Mouse (Mus musculus) heart, postnatal 0 days (tissue): ENCODE data around the gene Olfr1475.

Experiments used
- CTCF ChIP-seq: IDR thresholded peaks from 2 replicates; pipeline ENCODE4 v1.5.1; 2016; ENCODE audit warnings: antibody characterized with exemption, control low read depth, low read depth
- EP300 ChIP-seq: IDR thresholded peaks from 2 replicates; pipeline ENCODE4 v1.6.1; 2016; ENCODE audit warnings: antibody characterized with exemption, low read depth

- TF ChIP-seq EP300 (no peak), CTCF (no peak)
These were observed 20.2 kb upstream of the Olfr1475 start, which contains the start of gene Olfr1477 for GRCm38 (mm10) chr19:13500246-13500645.
